Mouse (Mus musculus) urinary bladder, postnatal 14 days (tissue): ENCODE measurements around the gene Elp5.
A peak's percentile ranks its signal among the peaks of the same experiment; 100 is the strongest.
"Not testable (repeated sequence)": the region's sequence is repeated elsewhere in the genome, so short reads cannot be mapped to it uniquely, and the experiment has no call there.

Experiments used
- DNase-seq: peaks from one replicate; pipeline ENCODE4 v3.0.0; 2021; ENCODE audit warnings: low spot score

Gene Elp5

DNA sequence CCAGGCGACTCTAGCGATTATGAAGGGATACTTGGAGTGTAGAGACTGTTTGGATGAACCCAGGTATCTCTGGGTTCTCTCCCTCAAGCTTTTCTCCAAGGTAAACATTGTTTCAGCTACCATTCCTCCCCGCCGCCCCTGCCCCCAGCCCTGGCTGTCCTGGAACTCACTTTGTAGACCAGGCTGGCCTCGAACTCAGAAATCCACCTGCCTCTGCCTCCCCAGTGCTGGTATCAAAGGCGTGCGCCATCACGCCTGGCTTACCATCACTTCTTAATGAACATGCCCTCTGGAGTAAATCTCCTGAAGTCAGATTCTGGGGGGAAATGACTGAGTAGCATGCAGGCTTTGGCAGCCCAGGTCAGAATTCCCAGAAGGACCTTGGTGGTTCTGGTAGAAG lies at the start of gene Elp5:
Gene Elp5, minus strand, starts transcription at position 293 of the 400 bp plus-strand sequence.
- no peak for DNase-seq

DNA sequence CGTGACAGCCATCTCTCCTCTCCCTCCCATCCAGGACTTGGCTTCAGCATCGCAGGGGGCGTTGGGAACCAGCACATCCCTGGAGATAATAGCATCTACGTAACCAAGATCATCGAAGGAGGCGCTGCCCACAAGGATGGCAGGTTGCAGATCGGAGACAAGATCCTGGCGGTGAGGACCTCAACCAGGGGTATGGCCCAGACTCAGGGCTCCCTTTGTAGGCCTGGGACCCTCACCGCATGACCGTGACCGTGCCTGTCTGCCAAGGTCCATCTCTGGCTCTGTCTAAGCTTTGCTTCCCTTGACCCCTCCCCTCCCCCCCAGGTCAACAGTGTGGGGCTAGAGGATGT lies 49.0 kb upstream of the Elp5 start:
- DNase-seq = no peak

DNA sequence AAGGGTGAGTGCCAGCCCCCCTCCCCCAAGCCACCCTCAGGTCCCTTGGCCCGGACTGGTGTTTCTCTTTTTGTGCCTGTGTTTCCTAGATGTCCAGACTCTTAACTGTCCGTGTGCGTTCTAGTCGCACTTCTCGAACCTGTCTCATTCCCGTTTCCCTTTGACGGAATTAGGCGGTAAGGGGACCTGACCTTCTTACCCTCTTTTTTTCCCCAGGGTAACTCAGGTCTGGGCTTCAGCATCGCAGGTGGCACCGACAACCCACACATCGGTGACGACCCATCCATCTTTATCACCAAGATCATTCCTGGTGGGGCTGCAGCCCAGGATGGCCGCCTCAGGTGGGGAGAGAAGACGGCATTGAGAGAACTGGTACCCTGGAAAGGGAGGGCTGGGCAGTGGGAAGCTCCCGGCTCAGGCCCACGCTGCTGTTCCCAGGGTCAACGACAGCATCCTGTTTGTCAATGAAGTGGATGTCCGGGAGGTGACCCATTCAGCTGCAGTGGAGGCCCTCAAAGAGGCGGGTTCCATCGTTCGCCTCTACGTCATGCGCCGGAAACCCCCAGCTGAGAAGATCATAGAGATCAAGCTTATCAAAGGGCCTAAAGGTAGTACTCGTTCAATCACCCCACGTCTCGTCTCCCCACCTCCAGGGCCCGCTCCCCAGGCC lies 48.5 kb upstream of the Elp5 start:
- no peak for DNase-seq

DNA sequence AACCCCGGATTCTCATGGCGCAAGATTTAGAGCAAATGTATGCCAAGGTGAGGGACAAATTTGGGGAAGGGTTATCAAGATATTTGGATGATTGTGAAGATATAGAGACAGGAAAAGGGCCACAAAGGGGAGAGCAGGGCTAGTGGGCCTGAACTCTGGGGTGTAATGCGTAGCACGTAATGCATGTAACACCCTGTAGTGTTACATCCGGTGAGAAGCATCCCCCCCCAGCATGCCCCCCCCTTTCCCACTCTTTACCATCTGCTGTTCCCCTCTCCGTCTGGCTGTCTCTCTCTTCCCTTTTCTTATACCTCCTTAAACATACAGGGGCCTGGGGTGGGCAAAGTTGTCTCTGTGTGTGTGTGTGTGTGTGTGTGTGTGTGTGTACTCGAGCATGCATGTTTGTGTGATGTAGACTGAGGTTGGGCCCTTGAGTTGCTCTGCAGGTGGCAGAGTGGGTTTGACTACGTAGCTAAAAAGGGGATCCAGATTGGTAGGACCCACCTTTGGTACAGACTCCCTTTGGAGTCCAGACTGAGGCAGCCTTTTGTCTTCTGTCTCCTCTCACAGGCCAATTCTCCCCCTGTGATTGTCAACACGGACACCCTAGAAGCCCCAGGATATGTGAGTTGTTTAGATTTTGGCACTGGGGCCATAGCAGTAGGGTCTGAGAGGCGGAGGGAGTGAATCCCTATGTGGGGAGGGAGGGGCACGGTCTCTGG lies 47.7 kb upstream of the Elp5 start:
- no peak for DNase-seq

DNA sequence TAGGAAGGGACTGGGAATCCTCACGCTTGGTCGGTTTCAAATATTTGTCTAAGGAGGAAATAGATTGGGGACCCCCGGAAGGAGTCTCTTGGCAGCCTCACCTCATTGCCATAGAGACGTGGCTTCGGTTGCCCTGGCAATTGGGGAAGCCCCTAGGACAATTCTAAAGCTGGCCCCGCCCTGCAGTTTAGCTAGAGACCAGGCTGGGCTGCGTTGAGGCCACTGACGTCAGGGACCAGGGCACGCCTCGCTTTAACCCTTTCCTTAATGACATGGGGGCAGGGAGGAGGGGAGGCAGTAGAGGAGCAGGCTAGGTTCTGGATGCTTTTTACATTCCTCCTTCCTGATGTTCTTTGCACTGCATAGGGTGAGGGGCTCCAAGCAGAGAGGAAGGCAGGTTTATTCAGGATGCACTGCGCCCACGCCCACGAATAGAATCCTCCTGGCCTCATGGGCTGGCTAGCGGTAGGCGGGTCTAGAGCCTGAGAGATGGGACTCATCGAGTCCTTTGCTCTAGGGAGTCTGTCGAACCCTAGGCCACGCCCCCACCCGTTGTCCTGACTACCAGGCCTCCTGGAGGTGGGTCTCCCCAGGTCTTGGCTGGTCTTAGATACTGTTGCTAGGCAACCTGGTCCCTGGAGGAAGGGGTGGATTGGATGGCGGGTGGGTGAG lies 46.9 kb upstream of the Elp5 start:
- peak; percentile 67 for DNase-seq

DNA sequence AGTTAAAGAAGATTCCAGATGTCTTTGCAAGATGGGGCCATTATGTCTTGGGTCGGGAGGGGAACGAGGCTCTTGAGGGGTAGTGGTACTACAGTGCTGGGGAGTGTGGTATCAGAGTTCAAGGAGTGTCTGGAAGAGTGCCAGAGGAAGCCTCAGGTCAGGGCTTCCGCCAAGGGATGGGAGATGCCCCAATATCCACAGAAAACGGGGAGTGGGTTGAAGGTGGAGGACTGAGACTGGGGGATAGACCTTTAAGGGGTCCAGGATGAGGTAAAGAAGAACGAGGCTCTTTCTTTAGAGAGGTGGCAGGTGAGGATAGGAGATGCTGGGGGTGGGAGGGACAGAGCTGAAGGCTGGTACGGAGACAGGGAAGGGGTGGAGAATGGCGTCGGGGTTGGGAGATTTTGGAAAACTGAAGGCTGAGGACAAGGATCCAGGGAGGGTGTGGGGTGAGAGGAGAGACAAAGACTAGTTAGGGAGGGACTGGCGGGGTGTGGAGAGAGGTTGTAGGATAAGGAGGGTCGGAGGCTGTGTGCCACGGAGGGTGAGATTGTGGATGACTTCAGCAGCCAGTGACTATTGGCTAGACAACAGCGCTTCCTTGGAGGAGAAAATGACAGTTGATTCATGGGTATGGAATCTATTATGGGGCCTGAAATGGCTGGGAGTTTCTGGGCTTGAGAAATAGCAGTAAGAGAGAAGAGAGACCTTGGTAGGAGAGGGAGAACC lies 46.2 kb upstream of the Elp5 start:
- DNase-seq = no peak

DNA sequence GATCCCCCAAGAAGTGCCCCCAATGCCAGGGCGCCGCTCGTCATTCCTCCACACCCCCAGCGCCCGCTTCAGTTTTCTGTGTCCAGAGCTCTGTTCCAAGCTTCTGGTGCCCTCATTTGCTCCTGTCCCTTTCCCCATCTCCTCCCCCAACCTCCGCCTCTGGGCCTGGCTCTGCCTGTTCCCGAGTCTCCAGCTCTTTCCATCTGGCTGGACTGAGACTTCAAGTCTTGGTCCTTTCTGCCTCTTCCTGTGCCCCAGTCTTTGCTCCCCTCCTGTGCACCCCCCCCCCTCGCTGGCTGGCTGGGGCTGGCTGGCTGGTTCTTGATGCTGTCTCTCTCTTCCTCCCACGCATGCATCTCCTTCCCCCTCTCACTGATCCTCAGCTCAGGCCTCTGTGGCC lies 45.1 kb upstream of the Elp5 start:
- no peak for DNase-seq

DNA sequence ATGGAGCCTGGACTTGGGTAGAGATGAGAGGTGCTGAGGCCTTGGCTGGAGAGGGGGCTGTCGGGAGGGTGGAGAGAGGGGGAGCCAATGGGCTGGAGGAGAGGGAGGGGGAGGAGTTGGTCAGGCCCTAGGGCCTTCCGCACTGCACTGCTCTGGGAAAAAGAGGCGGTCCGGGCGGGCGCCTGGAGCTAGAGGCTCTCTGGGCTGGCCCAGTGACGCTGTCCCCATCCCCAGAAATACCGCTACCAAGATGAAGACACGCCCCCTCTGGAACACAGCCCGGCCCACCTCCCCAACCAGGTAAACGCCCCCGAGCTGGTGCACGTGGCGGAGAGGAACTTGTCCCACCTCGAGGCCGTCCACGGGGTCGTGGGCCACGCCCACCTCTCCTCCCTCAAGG lies 44.4 kb upstream of the Elp5 start:
- peak; percentile 61 for DNase-seq

DNA sequence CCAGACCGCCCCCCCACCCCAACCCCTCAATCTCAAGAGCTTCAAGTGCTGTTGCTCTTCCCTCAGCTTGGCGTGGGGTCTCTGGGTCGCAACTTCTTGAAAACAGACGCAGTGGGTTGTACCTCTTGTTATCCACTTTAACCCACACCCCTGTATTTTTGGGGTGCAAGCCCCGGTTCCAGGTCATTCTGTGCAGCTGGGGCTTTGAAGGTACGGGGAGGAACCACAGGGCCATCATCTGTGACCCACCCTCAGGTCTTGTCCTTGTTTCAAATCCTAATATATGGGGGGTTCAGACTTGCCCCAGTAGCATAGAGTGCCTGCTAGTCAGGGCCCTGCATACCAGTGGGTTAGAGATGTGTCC lies 41.8 kb upstream of the Elp5 start:
- DNase-seq = no peak

DNA sequence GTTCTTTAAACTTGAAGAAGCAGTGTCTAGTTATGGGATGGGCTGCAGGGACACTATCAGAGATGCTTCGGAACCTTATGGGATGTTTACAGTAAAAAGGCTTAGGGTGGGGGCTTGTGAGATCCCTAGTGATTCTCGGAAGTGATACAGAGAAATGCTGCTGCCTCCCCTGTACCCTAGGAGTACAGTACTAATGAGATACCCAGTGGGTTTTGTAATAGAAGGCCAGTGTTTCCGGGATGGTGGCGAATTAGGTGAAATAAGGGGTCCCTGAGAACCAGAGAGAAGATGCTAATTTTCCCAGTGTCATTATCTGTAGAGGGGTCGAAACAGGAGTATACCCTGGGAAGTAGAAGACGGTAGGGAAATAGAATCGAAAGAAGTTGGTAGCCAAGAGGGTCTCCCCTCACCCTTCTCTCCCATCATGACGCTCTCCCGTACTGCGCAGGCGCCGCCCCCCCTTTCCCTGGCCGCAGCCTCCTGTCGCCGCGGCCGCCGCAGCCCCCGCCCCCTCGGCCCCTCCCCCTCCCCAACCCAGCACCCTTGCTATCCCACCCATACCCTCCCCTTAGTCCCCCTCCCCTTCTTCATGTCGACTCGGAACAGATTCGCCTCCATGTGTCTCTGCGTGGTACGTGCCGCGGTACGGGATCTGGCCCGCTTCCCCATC lies 41.3 kb upstream of the Elp5 start:
- no peak for DNase-seq

DNA sequence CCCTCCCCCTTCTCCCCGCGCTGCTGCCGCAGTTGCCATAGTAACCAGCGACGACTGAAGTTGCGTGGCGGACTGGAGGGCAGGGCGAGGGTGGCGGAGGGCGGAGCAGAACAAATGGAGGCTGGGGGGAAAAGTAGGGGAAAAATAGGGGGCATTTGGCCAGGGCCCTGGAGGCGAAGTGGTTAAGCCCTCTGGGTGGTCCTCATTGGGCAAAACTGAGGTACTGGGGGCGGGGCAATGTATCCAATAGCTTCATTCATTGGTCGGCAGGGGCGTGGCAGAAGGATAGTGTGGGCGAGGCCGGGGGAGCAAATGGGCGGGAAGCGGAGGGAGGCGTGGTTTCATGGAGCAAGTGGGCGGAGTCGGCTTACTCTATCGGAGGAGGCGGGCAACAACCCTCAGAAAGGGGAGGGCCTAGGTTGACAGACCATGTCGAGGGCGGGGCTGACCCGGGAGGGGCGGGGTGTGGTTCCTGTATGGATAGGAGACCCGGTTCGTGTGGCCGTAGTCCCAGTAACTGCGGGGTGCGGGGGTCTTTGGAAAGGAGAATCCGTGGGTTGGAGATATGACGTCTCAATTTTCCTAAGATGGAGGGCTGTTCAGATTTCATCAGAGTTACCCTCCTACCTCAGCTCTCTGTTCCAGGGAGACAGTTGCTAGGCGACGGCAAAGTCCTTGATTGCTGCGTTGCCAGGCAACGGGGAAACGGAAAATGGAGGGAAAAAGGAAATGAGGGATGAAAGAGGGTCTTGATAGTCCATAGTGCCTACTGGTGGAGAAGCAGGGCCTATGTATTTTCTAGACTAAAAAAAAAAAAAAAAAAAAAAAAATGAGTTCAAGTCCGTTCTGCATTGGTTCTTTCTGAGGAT lies 39.2 kb upstream of the Elp5 start:
- peak; percentile 98 for DNase-seq

DNA sequence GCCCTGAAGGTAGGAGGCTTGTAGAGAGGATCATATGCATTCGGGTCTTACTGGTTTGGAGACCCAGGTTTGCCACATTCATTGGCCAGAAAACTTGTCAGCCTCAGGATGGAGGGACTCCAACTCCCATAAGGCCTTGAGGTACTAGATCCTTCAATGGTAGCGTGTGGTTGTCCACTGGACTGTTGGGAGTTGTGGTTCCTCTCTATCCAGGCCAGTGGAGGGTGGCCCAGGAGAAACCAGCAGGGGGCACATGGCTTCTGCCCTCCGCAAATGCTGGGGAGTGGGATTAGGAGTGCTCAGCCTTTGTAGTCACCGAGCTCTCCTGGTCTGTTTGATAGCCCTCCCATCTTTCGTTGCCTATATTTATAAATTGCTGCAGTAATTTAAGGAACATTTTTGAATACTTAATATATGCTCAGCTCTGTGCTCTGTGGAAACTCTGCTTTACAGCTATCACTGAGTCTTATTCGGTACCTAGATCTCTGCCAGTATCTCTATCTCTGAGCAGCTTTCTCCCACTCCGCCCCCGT lies 38.5 kb upstream of the Elp5 start:
- peak; percentile 71 for DNase-seq

DNA sequence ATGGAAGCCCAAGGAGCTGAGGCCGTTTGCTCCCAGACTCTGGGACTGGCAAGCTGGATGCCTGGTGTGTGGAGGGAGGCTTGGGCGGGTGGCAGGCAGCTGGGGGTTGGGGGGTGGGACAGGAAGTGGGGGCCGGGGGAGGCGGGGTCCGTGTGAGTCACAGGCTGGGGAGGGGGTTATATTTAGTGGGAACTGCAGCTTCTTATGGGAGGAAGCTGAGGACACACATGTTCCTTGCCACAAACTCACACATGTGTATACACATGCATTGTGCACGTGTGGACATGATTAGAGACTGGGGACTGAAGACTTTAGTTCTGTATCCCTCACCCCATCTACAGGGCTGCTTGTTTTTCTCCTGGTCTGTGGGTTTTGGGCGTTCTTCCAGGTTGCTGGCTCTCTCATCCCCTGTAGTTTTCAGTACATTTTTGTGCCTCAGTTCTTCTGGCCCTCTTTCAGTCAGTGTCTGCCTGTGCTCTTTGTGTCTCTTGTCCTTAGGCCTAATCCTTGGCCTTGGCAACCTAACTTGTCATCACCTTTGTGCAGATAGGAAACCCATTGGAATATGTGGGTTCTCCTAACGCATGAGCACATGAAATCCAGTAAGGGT lies 37.8 kb upstream of the Elp5 start:
- DNase-seq = no peak

DNA sequence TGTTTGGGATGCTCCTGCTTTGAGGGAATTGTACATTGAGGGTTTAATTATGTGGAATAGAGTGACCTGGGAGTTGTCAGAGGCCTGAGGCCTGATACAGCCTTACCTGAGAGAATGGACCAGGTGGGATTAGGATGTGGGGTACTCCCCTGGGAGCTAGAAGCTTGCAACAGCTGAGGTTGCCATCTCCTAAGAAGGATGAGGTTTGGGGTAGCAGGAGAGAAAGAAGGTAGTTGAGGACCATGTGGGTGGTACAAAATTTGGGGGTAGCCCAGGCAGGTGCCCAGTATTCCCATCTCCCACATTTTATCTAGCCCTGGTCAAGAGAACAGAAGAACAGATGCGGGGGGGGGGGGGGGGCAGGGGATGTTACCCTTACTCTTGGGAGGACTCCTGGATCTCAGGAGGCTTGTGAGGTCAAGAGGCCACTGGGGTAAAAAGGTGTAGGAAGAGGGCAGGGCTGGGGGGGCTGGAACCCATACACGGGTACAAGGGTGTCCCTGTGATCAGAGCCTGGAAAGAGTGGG lies 37.2 kb upstream of the Elp5 start:
- DNase-seq = no peak

DNA sequence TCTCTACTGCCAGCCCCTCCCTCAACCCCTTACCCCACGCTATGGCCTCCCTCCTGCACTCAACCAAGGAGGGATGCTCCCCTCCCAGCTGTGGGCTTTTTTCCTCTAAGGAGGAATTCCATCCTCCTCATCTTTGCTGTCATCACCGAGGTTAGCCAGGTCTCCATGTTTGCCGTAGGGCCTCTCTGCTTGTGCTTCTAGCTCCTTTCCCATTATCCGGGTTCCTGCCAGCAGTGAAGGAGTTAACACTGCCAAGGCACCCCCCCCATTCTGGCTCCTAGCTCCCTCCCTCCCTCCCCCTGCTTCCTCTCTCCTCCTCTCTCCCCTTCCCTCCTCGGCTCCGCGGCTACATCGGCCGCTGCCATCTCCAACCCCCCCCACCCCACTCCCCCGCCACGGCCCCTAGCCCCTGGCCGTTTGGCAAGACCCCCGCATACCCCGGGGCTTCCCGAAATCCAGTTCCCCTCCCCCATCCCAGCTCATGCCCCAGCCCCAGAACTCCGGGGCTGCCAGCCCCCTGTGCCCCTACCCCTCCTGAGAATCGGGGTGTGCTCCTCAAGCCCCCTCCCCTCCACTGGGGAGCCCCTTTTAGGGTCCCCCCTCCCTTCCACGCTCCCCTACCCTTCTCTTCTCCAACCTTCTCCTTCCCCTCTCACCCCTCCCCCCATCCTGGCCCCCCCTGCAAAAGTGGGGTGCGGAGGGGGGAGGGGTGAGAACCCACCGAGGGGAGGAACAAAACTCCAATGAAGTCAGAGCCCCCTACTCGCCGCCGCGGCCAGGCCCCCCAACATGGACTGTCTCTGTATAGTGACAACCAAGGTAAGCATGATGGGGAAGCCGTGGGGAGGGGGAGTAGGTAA lies 36.0 kb upstream of the Elp5 start:
- DNase-seq = peak; percentile 48

DNA sequence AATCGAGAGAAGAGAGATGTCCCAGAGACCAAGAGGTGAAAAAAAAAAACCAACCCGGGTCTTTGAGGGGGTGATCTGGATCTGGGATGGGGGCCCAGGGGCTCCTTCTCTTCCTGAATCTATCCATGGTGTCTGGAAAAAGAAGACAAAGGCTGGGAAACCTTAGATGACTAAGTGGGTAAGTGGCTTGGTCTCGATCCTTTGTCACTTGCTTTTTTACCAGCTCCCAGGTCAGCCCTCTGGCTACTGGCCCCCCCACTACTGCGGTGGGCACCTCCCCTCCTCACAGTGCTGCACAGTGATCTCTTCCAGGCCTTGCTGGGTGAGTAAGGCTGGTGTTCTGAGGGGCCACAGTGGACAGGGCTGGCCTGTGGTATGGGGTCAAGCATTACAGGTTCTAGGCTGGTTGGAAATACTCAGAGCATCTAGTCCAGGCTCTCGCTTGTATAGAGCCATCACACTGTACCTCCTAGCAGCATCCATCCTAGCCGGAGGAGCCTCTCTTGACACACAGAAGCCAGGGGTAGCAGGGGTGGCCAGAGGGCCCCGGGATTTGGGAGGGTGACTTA lies 35.0 kb upstream of the Elp5 start:
- no peak for DNase-seq

DNA sequence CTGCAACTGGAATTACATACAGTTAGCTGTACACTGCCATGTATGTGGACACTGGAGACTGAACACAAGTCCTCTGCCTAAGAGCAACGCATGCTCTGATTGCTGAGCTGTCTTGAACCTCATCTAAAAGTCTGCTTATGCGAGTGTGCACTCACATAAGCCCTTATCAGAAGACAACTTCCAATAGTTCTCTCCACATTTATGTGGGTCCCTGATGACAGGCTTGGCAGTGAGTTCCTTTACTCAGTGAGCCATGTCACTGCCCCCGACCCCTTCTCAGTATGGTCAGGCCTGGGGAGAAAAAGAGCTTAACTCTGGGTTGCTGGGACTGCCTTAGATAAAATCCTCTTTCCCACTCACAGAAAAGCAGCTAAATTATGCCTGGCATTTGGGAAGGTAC lies 34.4 kb upstream of the Elp5 start, which contains the start of gene Dlg4:
Gene Dlg4, plus strand, starts transcription at position 274 of the 400 bp plus-strand sequence.
- DNase-seq = no peak

DNA sequence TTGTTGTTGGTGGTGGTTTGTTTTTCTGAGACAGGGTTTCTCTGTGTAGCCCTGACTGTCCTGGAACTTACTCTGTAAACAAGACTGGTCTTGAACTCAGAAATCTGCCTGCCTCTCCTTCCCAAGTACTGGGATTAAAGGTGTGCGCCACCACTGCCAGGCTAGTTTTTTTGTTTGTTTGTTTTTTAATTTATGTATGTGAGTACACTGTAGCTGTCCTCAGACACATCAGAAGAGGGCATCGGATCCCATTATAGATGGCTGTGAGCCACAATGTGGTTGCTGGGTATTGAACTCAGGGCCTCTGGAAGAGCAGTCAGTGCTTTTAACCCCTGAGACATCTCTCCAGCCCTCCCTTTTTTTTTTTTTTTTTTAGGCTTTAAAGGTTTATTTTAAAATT lies 33.9 kb upstream of the Elp5 start:
- DNase-seq = not testable (repeated sequence)

DNA sequence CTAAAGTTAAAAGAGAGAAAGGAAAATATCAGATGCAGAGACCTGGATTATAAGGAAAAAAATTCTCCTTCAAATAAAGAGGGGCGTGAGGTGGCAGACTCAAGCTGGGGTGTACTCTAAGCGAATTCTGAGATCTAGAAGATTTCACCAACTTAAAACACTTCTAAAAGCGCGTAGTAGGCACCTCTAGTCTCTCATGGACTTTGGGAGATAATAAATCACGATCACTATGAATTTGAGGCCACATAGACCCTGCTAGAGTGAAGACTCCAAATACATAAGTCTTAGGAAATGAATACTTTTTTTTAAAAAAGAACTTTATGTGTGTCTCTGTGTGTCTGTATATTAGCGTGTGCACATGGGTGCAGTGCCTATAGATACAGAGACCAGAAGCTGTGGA lies 33.4 kb upstream of the Elp5 start:
- DNase-seq = no peak
